Mouse (Mus musculus): ENCODE data around the gene Dhrs7b.
"Not testable (repeated sequence)": the region's sequence is repeated elsewhere in the genome, so short reads cannot be mapped to it uniquely, and the experiment has no call there.

Gene Dhrs7b

DNA sequence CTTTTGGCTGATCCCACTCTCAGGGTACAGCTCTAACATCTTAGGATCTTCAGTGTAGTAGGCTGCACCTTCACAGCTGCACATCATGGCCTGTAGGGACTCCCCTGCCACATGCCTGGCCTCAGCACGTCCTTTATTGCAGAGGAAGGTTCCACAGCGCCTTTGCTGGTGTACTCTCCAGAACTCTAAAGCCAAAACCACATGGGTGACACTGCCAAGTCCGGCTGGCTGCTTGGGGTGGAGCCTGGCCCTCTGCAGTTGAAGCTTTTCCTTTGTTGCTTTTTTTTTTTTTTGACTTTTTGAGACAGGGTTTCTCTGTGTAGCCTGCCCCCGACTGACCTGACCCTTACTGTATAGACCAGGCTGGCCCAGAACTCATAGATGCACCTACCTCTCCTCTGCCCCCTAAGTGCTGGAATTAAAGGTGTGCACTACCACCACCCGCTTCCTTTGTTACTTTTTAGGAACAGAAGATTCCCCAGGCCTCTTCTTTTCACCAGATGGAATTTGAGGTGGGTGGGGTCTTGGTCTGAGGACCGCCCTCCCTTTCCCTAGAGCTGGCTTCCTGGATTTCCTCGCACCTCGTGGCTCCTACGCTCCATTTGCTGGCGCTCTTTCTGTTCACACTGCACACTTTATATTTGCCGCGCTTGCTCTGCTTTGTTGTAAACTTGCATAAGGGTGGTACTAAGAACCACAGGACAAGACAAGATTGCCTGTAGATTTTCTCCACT, 11.2 kb downstream of the Dhrs7b start:
- DNase-seq (ENCODE audit: low read depth, low spot score): no peak

DNA sequence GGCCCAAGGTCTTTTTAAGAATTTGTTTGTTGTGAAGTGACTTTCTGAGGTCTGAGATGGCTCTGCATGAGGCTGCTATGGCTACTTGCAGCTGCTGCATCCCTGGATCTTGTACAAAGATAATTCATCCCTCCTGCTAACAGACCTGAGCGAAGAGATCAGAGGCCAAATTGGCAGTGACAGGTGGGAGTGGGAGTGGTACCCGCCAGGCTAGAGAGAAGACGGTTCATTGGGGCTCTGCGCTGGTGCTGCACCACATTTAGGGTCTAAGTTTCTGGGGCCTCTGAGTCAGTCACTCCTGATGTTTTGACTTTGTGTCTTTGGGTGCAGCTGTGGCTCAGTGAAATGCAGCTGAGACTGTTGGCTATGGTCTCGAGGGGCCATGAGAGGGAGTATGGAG, 13.0 kb downstream of the Dhrs7b start:
- DNase-seq (ENCODE audit: low read depth, low spot score): no peak

- no peak for DNase-seq (ENCODE audit: low read depth, low spot score)
These were observed 15.0 kb downstream of the Dhrs7b start for GRCm38 (mm10) chr11:60845415-60845814.

GRCm38 (mm10) chr11:60856587-60856986, 26.2 kb downstream of the Dhrs7b start:
- DNase-seq (ENCODE audit: low read depth, low spot score): no peak

- DNase-seq (ENCODE audit: low read depth, low spot score): no peak
These were observed 31.6 kb downstream of the Dhrs7b start for GRCm38 (mm10) chr11:60861993-60862392.

GRCm38 (mm10) chr11:60863196-60863595, 32.8 kb downstream of the Dhrs7b start:
- no peak for DNase-seq (ENCODE audit: low read depth, low spot score)

- no peak for DNase-seq (ENCODE audit: low read depth, low spot score)
These were observed 33.7 kb downstream of the Dhrs7b start for GRCm38 (mm10) chr11:60864166-60864565.

- DNase-seq (ENCODE audit: low read depth, low spot score): no peak
These were observed 34.5 kb downstream of the Dhrs7b start for GRCm38 (mm10) chr11:60864916-60865315.

GRCm38 (mm10) chr11:60866021-60866420, 35.6 kb downstream of the Dhrs7b start:
- no peak for DNase-seq (ENCODE audit: low read depth, low spot score)

DNA sequence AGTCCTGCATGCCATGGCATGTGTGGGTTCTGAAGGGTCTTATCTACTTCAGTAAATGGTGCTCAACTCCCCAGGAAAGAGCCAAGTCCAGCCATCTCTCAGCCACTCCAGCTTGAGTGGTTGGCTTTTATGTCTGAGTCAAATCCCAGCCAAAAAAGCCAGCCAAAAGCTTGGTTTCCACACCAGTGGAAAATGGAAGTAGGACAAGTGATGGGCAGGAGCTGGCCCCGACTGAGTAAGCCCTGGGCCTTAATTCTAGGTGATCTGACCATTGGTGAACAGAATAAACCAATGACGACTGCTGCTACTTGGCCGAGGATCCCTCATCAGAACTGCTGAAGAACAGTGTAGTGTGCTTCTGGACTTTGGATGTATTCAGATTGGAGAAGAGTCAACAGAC, 37.0 kb downstream of the Dhrs7b start:
- DNase-seq (ENCODE audit: low read depth, low spot score): no peak

- no peak for DNase-seq (ENCODE audit: low read depth, low spot score)
These were observed 37.5 kb downstream of the Dhrs7b start for GRCm38 (mm10) chr11:60867904-60868303.

DNA sequence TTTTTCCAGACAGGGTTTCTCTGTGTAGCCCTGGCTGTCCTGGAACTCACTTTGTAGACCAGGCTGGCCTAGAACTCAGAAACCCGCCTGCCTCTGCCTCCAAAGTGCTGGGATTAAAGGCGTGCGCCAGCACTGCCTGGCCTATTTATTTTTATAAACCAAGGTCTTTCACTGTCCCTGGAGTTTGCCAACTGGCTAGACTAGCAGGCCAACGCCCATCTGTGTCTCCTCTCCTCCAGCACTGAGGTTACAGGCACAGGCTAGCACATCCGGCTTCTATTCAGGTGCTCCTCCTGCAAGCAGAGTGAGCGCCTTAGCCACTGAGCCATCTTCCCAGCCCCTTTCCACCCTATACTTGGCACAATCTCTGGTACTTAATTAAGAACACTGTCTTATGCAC, 39.0 kb downstream of the Dhrs7b start:
- DNase-seq (ENCODE audit: low read depth, low spot score): not testable (repeated sequence)

DNA sequence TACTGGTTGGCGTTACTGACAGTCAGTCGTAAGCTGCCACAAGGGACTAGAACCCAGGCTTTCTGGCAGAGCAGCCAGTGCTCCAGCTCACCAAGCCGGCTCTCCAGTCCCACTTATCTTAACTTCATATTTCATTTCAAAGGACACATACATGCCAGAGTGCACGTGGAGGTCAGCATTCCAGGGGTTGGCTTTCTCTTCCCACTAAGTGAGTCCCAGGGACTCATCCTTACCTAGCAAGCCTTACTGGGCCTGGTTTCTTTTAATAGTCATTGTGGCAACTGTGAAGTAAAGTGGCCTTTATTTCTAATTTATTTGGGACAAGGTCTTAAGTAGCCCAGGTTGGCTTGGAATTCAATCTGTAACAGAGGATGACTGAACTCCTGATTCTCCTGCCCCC, 41.0 kb downstream of the Dhrs7b start:
- DNase-seq (ENCODE audit: low read depth, low spot score): no peak

- DNase-seq (ENCODE audit: low read depth, low spot score): no peak
These were observed 42.7 kb downstream of the Dhrs7b start for GRCm38 (mm10) chr11:60873101-60873500.

DNA sequence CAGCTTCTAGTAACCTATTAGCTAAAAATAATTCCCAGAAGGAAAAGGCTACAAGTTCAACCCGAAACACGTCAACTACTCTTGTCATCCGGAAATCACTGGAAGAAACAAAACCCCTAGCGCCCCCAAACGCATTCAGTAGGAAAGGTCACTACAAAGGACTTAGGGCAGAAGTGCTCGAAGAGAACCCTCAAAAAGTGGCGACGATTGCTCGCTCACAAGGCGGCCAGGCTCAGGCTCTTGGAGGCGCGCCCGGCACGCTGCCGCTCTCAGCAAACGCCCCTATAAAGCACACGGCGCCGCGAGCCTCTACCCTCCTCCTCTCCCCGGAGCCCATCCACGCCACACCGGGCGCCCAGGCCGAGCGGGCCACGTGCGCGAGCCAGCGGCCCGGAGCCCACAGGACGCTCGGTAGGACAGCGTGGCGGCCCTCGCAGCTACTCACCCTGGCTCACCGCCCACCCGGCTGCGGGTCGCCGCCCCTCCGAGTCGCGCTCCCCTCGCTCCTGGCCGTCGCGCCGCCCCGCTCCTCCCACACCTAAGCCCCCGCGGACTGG, 47.7 kb downstream of the Dhrs7b start:
- no peak for DNase-seq (ENCODE audit: low read depth, low spot score)

- DNase-seq (ENCODE audit: low read depth, low spot score): peak; percentile 96
These were observed 48.4 kb downstream of the Dhrs7b start, which contains the start of gene Tmem11 for GRCm38 (mm10) chr11:60878675-60879294. Tmem11 (minus strand) TSS chr11:60879272.

DNA sequence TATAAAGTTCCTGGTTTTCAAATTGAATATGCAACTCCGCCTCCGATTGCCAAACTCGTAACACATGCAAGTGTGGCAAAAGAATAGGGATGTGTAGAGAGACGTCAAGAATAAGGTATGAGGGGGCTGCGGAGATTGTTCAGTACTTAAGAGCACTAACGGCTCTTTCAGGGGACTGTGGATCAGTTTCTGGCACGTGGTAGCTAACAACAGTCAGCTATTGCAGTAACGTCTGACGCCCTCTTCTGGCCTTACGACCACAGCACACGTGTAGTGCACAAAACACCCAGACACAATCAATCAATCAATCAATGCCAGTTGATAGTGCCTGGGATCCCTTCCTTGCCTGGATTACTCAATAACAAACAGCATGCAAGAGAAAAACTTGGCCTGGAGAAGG, 49.0 kb downstream of the Dhrs7b start:
- DNase-seq (ENCODE audit: low read depth, low spot score): no peak

DNA sequence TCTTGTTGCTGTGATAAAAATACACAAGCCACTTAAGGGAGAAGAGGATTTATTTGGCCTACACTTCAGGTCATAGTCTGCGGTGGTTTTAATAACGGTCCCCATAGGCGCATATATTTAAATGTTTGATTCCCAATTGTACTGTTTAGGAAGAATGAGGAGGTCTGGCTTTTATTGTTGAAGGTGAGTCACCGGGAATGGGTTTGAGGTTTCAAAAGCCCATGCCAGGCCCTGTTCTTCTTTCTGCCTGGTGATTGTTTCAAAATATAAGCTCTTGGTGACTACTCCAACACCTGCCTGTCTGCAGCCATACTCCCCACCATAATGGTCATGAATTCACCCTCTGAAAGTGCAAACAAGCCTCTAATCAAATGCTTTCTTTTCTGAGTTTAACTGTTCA, 50.1 kb downstream of the Dhrs7b start:
- DNase-seq (ENCODE audit: low read depth, low spot score): no peak

- DNase-seq (ENCODE audit: low read depth, low spot score): no peak
These were observed 52.0 kb downstream of the Dhrs7b start for GRCm38 (mm10) chr11:60882386-60882785.

DNA sequence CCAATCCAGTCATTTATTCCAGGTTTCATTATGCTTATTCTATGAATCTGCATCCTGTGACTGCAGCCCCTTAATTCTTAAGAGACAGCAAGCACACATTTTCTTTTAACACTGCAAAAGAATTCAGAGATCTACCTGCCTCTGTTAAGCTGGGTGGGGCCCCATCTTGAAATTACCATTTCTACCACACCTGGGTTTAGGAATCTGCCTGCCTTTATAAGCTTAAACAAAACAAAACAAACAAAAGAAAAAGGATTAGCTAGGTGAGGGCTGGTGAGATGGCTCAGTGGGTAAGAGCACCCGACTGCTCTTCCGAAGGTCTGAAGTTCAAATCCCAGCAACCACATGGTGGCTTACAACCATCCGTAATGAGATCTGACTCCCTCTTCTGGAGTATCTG, 56.6 kb downstream of the Dhrs7b start:
- DNase-seq (ENCODE audit: low read depth, low spot score): not testable (repeated sequence)

DNA sequence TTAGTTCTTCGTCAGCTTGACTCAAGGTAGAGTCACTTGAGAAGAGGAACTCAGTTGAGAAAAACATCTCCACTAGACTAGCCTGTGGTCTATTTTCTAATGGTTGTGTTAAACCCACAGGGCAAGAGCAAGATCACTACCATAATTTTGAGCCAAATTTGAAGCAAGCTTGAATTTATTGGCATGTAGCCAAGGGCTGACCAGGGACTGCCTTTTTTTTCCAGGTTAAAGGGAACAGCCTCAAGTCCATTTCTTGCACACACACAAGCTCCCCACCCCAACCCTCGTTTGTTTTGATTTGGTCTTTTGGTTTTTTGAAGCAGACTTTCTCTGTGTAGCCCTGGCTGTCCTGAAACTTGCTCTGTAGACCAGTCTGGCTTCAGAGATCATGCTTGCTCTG, 59.4 kb downstream of the Dhrs7b start:
- DNase-seq (ENCODE audit: low read depth, low spot score): no peak

DNA sequence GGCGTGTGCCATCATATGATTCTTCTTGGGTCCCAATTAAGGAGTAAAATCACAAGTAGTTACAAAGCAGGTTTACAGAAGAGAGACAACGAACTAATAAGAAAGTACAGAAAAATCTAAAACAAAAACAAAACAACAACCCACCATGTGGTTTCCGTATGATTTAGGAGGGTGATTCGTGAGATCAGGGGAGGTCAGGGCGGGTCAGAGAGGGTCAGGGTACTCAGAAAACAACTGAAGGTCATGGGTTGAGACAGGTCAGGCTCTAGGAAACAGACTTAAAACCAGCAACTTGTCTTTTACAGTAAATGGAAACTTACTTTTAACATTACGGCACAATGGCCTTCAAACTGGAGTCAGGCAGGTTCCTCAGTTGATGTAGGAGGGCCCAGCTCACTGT, 59.9 kb downstream of the Dhrs7b start:
- no peak for DNase-seq (ENCODE audit: low read depth, low spot score)

DNA sequence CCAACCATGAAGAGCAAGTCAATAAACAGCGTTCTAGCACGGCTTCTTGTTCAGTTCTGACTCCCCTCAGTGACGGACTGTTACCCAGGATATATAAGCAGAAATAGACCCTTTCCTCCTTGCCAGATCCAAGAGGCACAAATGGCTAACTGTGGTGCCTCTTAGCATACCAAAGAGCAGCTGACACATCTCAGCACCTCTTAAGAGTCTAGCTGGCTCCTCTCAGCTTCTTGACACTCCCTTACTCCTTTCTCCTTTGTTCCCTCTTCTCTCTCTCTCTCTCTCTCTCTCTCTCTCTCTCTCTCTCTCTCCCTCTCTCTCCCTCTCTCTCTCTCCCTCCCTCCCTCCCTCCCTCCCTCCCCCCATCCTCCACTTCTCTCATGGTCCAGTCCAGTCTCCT, 60.3 kb downstream of the Dhrs7b start:
- no peak for DNase-seq (ENCODE audit: low read depth, low spot score)

Measured in brain, embryonic 18.5 days (tissue).